Mouse (Mus musculus) myocyte (in vitro differentiated cells): ENCODE results near the gene Parn.

Experiments
- CEBPB ChIP-seq: IDR thresholded peaks from 2 replicates; pipeline ENCODE4 v1.6.1; 2011; ENCODE audit warnings: mild to moderate bottlenecking, moderate library complexity; ENCODE audit not compliant: poor library complexity, insufficient read depth, severe bottlenecking
- E2F4 ChIP-seq: IDR thresholded peaks from one replicate; pipeline ENCODE4 v1.6.1; 2011; ENCODE audit warnings: mild to moderate bottlenecking, control low read depth, moderate library complexity; ENCODE audit not compliant: insufficient read depth
- MAX ChIP-seq: IDR thresholded peaks from one replicate; pipeline ENCODE4 v1.6.1; 2011; ENCODE audit warnings: low read depth, mild to moderate bottlenecking, control low read depth
- MYOD1 ChIP-seq, 3 experiments: IDR thresholded peaks; one replicate each; pipeline ENCODE4 v1.6.1; 2011; ENCODE audit warnings: control low read depth in 2 of 3, low read depth in 2 of 3, mild to moderate bottlenecking in 2 of 3, moderate library complexity in 1 of 3; ENCODE audit not compliant: insufficient read length in 2 of 3, control insufficient read depth in 1 of 3
- MYOG ChIP-seq, 3 experiments: IDR thresholded peaks; one replicate each; pipeline ENCODE4 v1.6.1; 2011; ENCODE audit warnings: control low read depth in 2 of 3, low read depth in 2 of 3, mild to moderate bottlenecking in 2 of 3; ENCODE audit not compliant: insufficient read length in 2 of 3, control insufficient read depth in 1 of 3, insufficient read depth in 1 of 3
- POLR2A ChIP-seq: IDR thresholded peaks from one replicate; pipeline ENCODE4 v1.6.1; 2011; ENCODE audit warnings: low read depth, mild to moderate bottlenecking, control low read depth, moderate library complexity; ENCODE audit not compliant: insufficient read length
- POLR2AphosphoS2 ChIP-seq: IDR thresholded peaks from one replicate; pipeline ENCODE4 v1.6.1; 2011; ENCODE audit warnings: low read depth, control low read depth; ENCODE audit not compliant: insufficient read length
- TCF12 ChIP-seq: IDR thresholded peaks from one replicate; pipeline ENCODE4 v1.6.1; 2011; ENCODE audit warnings: mild to moderate bottlenecking, control low read depth; ENCODE audit not compliant: poor library complexity, insufficient read depth, severe bottlenecking
- USF1 ChIP-seq: IDR thresholded peaks from one replicate; pipeline ENCODE4 v1.6.1; 2011; ENCODE audit warnings: low read depth, mild to moderate bottlenecking, control low read depth, moderate library complexity

GRCm38 (mm10) chr16:13610951-13611381, 57.0 kb downstream of the Parn start:
- TF ChIP-seq TCF12, result no peak
- no peak for TF ChIP-seq POLR2AphosphoS2
- no peak for TF ChIP-seq MAX
- TF ChIP-seq USF1, result no peak
- no peak for TF ChIP-seq MYOD1 (IDR thresholded peaks at IDR 0.05; ENCODE audit: control insufficient read depth in 1 of 3, insufficient read length in 2 of 3, low read depth in 2 of 3)
- no peak for TF ChIP-seq MYOG (IDR thresholded peaks at IDR 0.05; ENCODE audit: control insufficient read depth in 1 of 3, insufficient read depth in 1 of 3, insufficient read length in 2 of 3, low read depth in 2 of 3)
- TF ChIP-seq POLR2A, result no peak
- no peak for TF ChIP-seq E2F4
- no peak for TF ChIP-seq CEBPB
